Comparison of ENCODE assay signal across 11 mouse cellular contexts in genomic region chr19:60468846-60469245, GRCm38 (mm10). TPM values are rescaled to one million over a fixed set of nuclear protein-coding genes. Genes with fewer than 3 reads are reported as not detected.
DNase-seq lines count a peak whose midpoint lies in the region; ATAC-seq and TF ChIP-seq lines count a peak whose summit lies in the region.
"Had no signal": no experiment of that assay in that cellular context is flagged by ENCODE, and none has a peak within 500 bp of the region (broad histone marks: within the 10 kb centered on the region; RNA-seq: fewer than 3 reads in every experiment).

No protein-coding gene starts in this region.

- intact Hi-C loops in left cerebral cortex, postnatal 14 days (cut with DNase I), result no loop called here

- no peak for TF ChIP-seq EP300 in MEL (IDR thresholded peaks at IDR 0.05; ENCODE audit: low read depth in 1 of 2, low read length in 2 of 2)

- peak; percentile 3 for DNase-seq in CD4-positive, CD25-positive, alpha-beta regulatory T cell, adult 2 months (ENCODE audit: low read depth, low spot score)
- DNase-seq in MEL (ENCODE audit: low read depth, low spot score), result peak; percentile 72
- DNase-seq in forebrain, embryonic 10.5 days (ENCODE audit: extremely low spot score, low spot score), result peak; percentile 64
- peak; percentile 48 to 87 for DNase-seq in kidney, postnatal 36 days
- peak; percentile 58 for DNase-seq in neural tube, embryonic 10.5 days (ENCODE audit: extremely low spot score, low spot score)
- DNase-seq in cerebellum, adult 9-10 months, result no peak
- DNase-seq in left cerebral cortex, postnatal 14 days (ENCODE audit: low spot score in 2 of 2), result no peak

- WGBS in forebrain, embryonic 10.5 days, result under 1% methylated on average over 10 of the region's 10 CpGs

- no peaks in the 10 kb centered on the region for H3K9me3 ChIP-seq in MEL (replicated peaks; ENCODE audit: insufficient read depth, low read length)
- H3K9me3 ChIP-seq in forebrain, embryonic 10.5 days, result no peaks in the 10 kb centered on the region

- H3K27ac ChIP-seq in MEL (ENCODE audit: control insufficient read depth, low read depth, low read length), result no peak overlapping the region
- no peak overlapping the region for H3K27ac ChIP-seq in forebrain, embryonic 10.5 days

- H3K9ac ChIP-seq in MEL (ENCODE audit: control insufficient read depth, low read depth, low read length, poor library complexity, severe bottlenecking), result no peak overlapping the region

- TF ChIP-seq POLR2A in MEL (IDR thresholded peaks at IDR 0.05; ENCODE audit: control insufficient read depth in 1 of 2, insufficient read depth in 1 of 2, low read depth in 1 of 2, low read length in 2 of 2, poor library complexity in 1 of 2), result no peak

- ATAC-seq in CD4-positive, CD25-positive, alpha-beta regulatory T cell, adult 4 months, result no peak

- no peaks in the 10 kb centered on the region for H3K36me3 ChIP-seq in MEL (ENCODE audit: control insufficient read depth in 1 of 2, insufficient read depth in 2 of 2, low read length in 2 of 2)
- no peaks in the 10 kb centered on the region for H3K36me3 ChIP-seq in forebrain, embryonic 10.5 days (replicated peaks)

- H3K27me3 ChIP-seq in MEL (ENCODE audit: control insufficient read depth in 1 of 2, insufficient read depth in 2 of 2, low read length in 2 of 2), result no peaks in the 10 kb centered on the region
- peaks cover 57% of the 10 kb centered on the region for H3K27me3 ChIP-seq in forebrain, embryonic 10.5 days (ENCODE audit: poor library complexity, severe bottlenecking)

- H3K79me2 ChIP-seq in MEL (ENCODE audit: control insufficient read depth, insufficient read depth, low read length, poor library complexity), result no peaks in the 10 kb centered on the region

- no peak for TF ChIP-seq RAD21 in MEL (IDR thresholded peaks at IDR 0.05; ENCODE audit: low read depth, low read length)

- H3K4me3 ChIP-seq in MEL (ENCODE audit: control insufficient read depth in 1 of 2, insufficient read depth in 1 of 2, low read depth in 2 of 2, low read length in 2 of 2), result no peak overlapping the region
- H3K4me3 ChIP-seq in forebrain, embryonic 10.5 days, result no peak overlapping the region

- no peaks in the 10 kb centered on the region for H3K4me1 ChIP-seq in MEL (ENCODE audit: control insufficient read depth in 1 of 2, insufficient read depth in 2 of 2, low read length in 2 of 2)
- H3K4me1 ChIP-seq in forebrain, embryonic 10.5 days, result peaks cover 22% of the 10 kb centered on the region

- no peak for TF ChIP-seq CTCF in MEL (IDR thresholded peaks at IDR 0.05 in 2 of 3, conservative IDR thresholded peaks at IDR 0.05 in 1 of 3; ENCODE audit: control insufficient read depth in 1 of 3, insufficient read depth in 1 of 3, low read depth in 2 of 3, low read length in 3 of 3, poor library complexity in 1 of 3, severe bottlenecking in 1 of 3)

TF ChIP-seq in MEL, 35 proteins besides CTCF, POLR2A, EP300 and RAD21:
- TF ChIP-seq RCOR1 (IDR thresholded peaks at IDR 0.05; ENCODE audit: low read depth, low read length) (no peak), ZKSCAN1 (IDR thresholded peaks at IDR 0.05; ENCODE audit: low read depth, low read length) (no peak), ELF1 (IDR thresholded peaks at IDR 0.05; ENCODE audit: low read depth, low read length) (no peak), SMC3 (IDR thresholded peaks at IDR 0.05; ENCODE audit: low read depth, low read length) (no peak)
TF ChIP-seq in MEL: peak in this region for 0.

RNA-seq across cellular contexts. Expression of gene Prlhr, which starts 0.7 kb away (rescaled TPM):
- polyA plus RNA-seq in CD4-positive, CD25-positive, alpha-beta regulatory T cell, adult 4 months (2017; shearing (Covaris generic)), result not detected
- total RNA-seq in MEL (2012; rRNA removed), result not detected in 2 replicates
- polyA plus RNA-seq in MEL (2012; ENCODE audit: insufficient read depth in 1 of 2, insufficient read length in 2 of 2, low read depth in 1 of 2, low replicate concordance in 2 of 2, missing spikeins in 1 of 2), result not detected
- polyA plus RNA-seq in forebrain, embryonic 10.5 days (2016; fragmentation: Nextera tagmentation; extraction: Ambion mirVana), result not detected in 2 replicates
- total RNA-seq in left cerebral cortex, postnatal 14 days (2021), result under 1 TPM in 1 of 2 experiments, not detected in 1; 0.27 TPM
- polyA plus RNA-seq: C2C12; liver, embryonic 16.5 days; testis, adult 2 months had no signal

Comparison
In these comparisons a context has a peak if more than half of its experiments do, and no peak if none do; other contexts are left out.
1. DNase-seq: peak in CD4-positive, CD25-positive, alpha-beta regulatory T cell, adult 2 months (single experiment), MEL (single experiment), forebrain, embryonic 10.5 days (single experiment), kidney, postnatal 36 days (2 of 2) and neural tube, embryonic 10.5 days (single experiment); none in cerebellum, adult 9-10 months (single experiment) and left cerebral cortex, postnatal 14 days (0 of 2).